In genomic region chr1:132853312-132853711, GRCm38 (mm10) we compare ENCODE assay signal across 9 mouse cellular contexts. TPM values are rescaled to one million over a fixed set of nuclear protein-coding genes. Genes with fewer than 3 reads are reported as not detected.
DNase-seq lines count a peak whose midpoint lies in the region; ATAC-seq lines count a peak whose summit lies in the region.
"Had no signal": no experiment of that assay in that cellular context is flagged by ENCODE, and none has a peak within 500 bp of the region (broad histone marks: within the 10 kb centered on the region; RNA-seq: fewer than 3 reads in every experiment).

No protein-coding gene starts in this region.

- no peak overlapping the region for H3K4me2 ChIP-seq in lung, embryonic 15.5 days

- no peak for DNase-seq in lung, postnatal 25 days (ENCODE audit: low spot score)
- DNase-seq in gastrocnemius, postnatal 25 days: peak; percentile 25
- peak; percentile 71 for DNase-seq in heart, postnatal 4 days
- DNase-seq in right cerebral cortex, postnatal 25 days: peak; percentile 32
- no peak for DNase-seq in urinary bladder, postnatal 14 days (ENCODE audit: low spot score)
- DNase-seq in kidney, postnatal 10 days: no peak
- DNase-seq: kidney, postnatal 4 days had no signal

- H3K27ac ChIP-seq in lung, embryonic 15.5 days: no peak overlapping the region

- ATAC-seq in lung, embryonic 15.5 days (ENCODE audit: borderline replicate concordance, extremely low read depth, low FRiP score, low TSS enrichment): peak; percentile 57; the same call in 1 of the 2 replicates

- no peaks in the 10 kb centered on the region for H3K27me3 ChIP-seq in lung, embryonic 15.5 days

- no peaks in the 10 kb centered on the region for H3K9me3 ChIP-seq in lung, embryonic 15.5 days

- H3K36me3 ChIP-seq in lung, embryonic 15.5 days: no peaks in the 10 kb centered on the region

- H3K9ac ChIP-seq in lung, embryonic 15.5 days: no peak overlapping the region

- WGBS in lung, embryonic 15.5 days: 16% methylated on average over 8 of the region's 8 CpGs

- H3K4me1 ChIP-seq in lung, embryonic 15.5 days: peaks cover 9% of the 10 kb centered on the region; the same call in 1 of the 2 replicates

- H3K4me3 ChIP-seq in lung, embryonic 15.5 days: no peak overlapping the region

RNA-seq across cellular contexts. Expression of gene Lrrn2, which starts 26.8 kb away (rescaled TPM):
- 3.3 and 4.5 TPM in 2 replicates for polyA plus RNA-seq in lung, embryonic 15.5 days (2015; fragmentation: Nextera tagmentation; extraction: Ambion mirVana)
- total RNA-seq in gastrocnemius, postnatal 25 days (2021): 1 to 10 TPM; 1.1 to 1.3 TPM
- total RNA-seq in heart, postnatal 4 days (2021): 1 to 10 TPM; 8.0 to 8.6 TPM
- total RNA-seq: MEL had no signal

Comparison
In these comparisons a context has a peak if more than half of its experiments do, and no peak if none do; other contexts are left out.
1. DNase-seq: peak in gastrocnemius, postnatal 25 days (single experiment), heart, postnatal 4 days (single experiment) and right cerebral cortex, postnatal 25 days (single experiment); none in lung, postnatal 25 days (single experiment), urinary bladder, postnatal 14 days (single experiment) and kidney, postnatal 10 days (single experiment).